In the genomic region with DNA sequence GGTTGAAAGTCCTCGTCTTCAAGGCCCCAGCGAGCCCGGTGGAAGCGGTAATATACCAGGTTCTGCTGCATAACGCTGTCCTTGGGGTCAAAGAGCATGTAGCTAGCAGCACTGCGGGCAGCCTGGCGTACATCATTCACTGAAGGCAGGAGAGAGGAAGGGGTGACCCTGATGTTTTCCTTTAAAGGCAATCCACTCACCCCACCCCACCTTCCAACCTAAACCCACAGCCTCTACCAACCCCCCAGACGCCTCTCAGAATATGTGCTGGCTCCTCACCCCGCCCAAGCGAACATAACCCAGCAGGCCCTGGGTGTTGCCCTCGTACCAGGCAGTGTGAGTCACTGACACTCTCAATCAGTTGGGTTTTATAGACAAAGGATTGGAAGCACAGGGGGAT, we compare ENCODE assay signal across 13 mouse cellular contexts. TPM values are rescaled to one million over a fixed set of nuclear protein-coding genes. Genes with fewer than 3 reads are reported as not detected.
DNase-seq lines count a peak whose midpoint lies in the region; ATAC-seq and TF ChIP-seq lines count a peak whose summit lies in the region.
"Had no signal": no experiment of that assay in that cellular context is flagged by ENCODE, and none has a peak within 500 bp of the region (broad histone marks: within the 10 kb centered on the region; RNA-seq: fewer than 3 reads in every experiment).

No protein-coding gene starts in this region.

- H3K4me2 ChIP-seq in myocyte (ENCODE audit: low read depth) = peak overlapping the region; percentile 88
- no peak overlapping the region for H3K4me2 ChIP-seq in midbrain, embryonic 13.5 days (replicated peaks)
- no peak overlapping the region for H3K4me2 ChIP-seq in forebrain, embryonic 15.5 days (replicated peaks)
- H3K4me2 ChIP-seq: forebrain, embryonic 13.5 days had no signal

- intact Hi-C loops in left cerebral cortex, adult 2 months (cut with DNase I) = no loop called here
- intact Hi-C loops in left cerebral cortex, postnatal 10 days (cut with DNase I) = no loop called here

- no peaks in the 10 kb centered on the region for H3K27me3 ChIP-seq in myocyte (ENCODE audit: control insufficient read depth, insufficient read depth, insufficient read length)
- H3K27me3 ChIP-seq in midbrain, embryonic 13.5 days = peaks cover 30% of the 10 kb centered on the region
- peaks cover 14% of the 10 kb centered on the region; the same call in 1 of the 2 replicates for H3K27me3 ChIP-seq in forebrain, embryonic 15.5 days

- peaks cover 14% of the 10 kb centered on the region for H3K36me3 ChIP-seq in myocyte (ENCODE audit: control insufficient read depth, insufficient read depth)
- H3K36me3 ChIP-seq in midbrain, embryonic 13.5 days = 0 out of 2 replicates have a peak, but pooled peaks cover 7% of the 10 kb centered on the region
- no peaks in the 10 kb centered on the region for H3K36me3 ChIP-seq in forebrain, embryonic 15.5 days

- peak; percentile 40 to 50 for DNase-seq in adrenal gland, postnatal 36 days
- DNase-seq in adrenal gland, adult 18-20 months (ENCODE audit: low spot score in 2 of 2) = no peak
- DNase-seq in left cerebral cortex, adult 2 months (ENCODE audit: extremely low spot score in 1 of 2, low spot score in 2 of 2) = no peak
- DNase-seq in left cerebral cortex, postnatal 10 days (ENCODE audit: extremely low spot score in 1 of 2, low spot score in 2 of 2) = no peak
- DNase-seq in R1 (ENCODE audit: low read depth, low spot score) = peak; percentile 89
- DNase-seq: B cell, adult 2 months; cerebellum, adult 18-20 months; lung, postnatal 10 days; right cerebral cortex, adult 18-20 months had no signal

- peaks cover 33% of the 10 kb centered on the region for H3K4me1 ChIP-seq in midbrain, embryonic 13.5 days (replicated peaks)
- peaks cover 24% of the 10 kb centered on the region for H3K4me1 ChIP-seq in forebrain, embryonic 15.5 days

- peak; percentile 25 for TF ChIP-seq POLR2A in myocyte (IDR thresholded peaks at IDR 0.05; ENCODE audit: insufficient read length, low read depth)

- peak overlapping the region; percentile 87 for H3ac ChIP-seq in myocyte (ENCODE audit: control insufficient read depth, insufficient read length)

- no peak for ATAC-seq in midbrain, embryonic 13.5 days
- ATAC-seq in forebrain, embryonic 15.5 days (replicated peaks) = no peak
- ATAC-seq: forebrain, embryonic 13.5 days had no signal

- peak overlapping the region; percentile 25; the same call in 1 of the 2 replicates for H3K27ac ChIP-seq in left cerebral cortex, adult 2 months
- H3K27ac ChIP-seq in midbrain, embryonic 13.5 days = no peak overlapping the region
- no peak overlapping the region for H3K27ac ChIP-seq in forebrain, embryonic 15.5 days (replicated peaks)
- H3K27ac ChIP-seq: forebrain, embryonic 13.5 days had no signal

- no peak for TF ChIP-seq CTCF in left cerebral cortex, adult 2 months (IDR thresholded peaks at IDR 0.05)

- H3K4me3 ChIP-seq in left cerebral cortex, adult 2 months = no peak overlapping the region
- H3K4me3 ChIP-seq in myocyte = peak overlapping the region; percentile 61
- H3K4me3 ChIP-seq in midbrain, embryonic 13.5 days (replicated peaks) = no peak overlapping the region
- H3K4me3 ChIP-seq in forebrain, embryonic 15.5 days = no peak overlapping the region
- H3K4me3 ChIP-seq: forebrain, embryonic 13.5 days had no signal

- WGBS in midbrain, embryonic 13.5 days = 87% methylated on average over 11 of the region's 11 CpGs
- 85% methylated on average over 11 of the region's 11 CpGs for WGBS in forebrain, embryonic 15.5 days

- H3K79me2 ChIP-seq in myocyte (ENCODE audit: control insufficient read depth, insufficient read depth) = peaks cover 44% of the 10 kb centered on the region

- H3K9me3 ChIP-seq in midbrain, embryonic 13.5 days = no peaks in the 10 kb centered on the region
- no peaks in the 10 kb centered on the region for H3K9me3 ChIP-seq in forebrain, embryonic 15.5 days
- H3K9me3 ChIP-seq: forebrain, embryonic 13.5 days had no signal

- H3K9ac ChIP-seq in midbrain, embryonic 13.5 days (replicated peaks) = no peak overlapping the region
- H3K9ac ChIP-seq in forebrain, embryonic 15.5 days (replicated peaks) = no peak overlapping the region
- H3K9ac ChIP-seq: forebrain, embryonic 13.5 days had no signal

TF ChIP-seq in myocyte, 11 proteins besides CTCF, POLR2A, EP300 and RAD21:
- TF ChIP-seq USF1 (IDR thresholded peaks at IDR 0.05; ENCODE audit: low read depth) (no peak), POLR2AphosphoS2 (IDR thresholded peaks at IDR 0.05; ENCODE audit: insufficient read length, low read depth) (peak; percentile 56), MYOG (IDR thresholded peaks at IDR 0.05; ENCODE audit: control insufficient read depth in 1 of 3, insufficient read depth in 1 of 3, insufficient read length in 2 of 3, low read depth in 2 of 3) (peak in 1 of 3 experiments; percentile 7), MYOD1 (IDR thresholded peaks at IDR 0.05; ENCODE audit: control insufficient read depth in 1 of 3, insufficient read length in 2 of 3, low read depth in 2 of 3) (no peak), SRF (IDR thresholded peaks at IDR 0.05; ENCODE audit: control insufficient read depth, insufficient read length, low read depth) (peak; percentile 74), MAX (IDR thresholded peaks at IDR 0.05; ENCODE audit: low read depth) (no peak), REST (IDR thresholded peaks at IDR 0.05; ENCODE audit: insufficient read depth, insufficient read length) (no peak)

RNA-seq across cellular contexts. Expression of a gene that starts 2.9 kb away (rescaled TPM):
- total RNA-seq in adrenal gland, postnatal 36 days (2021) = 10 to 100 TPM; 26.3 to 40.5 TPM
- 10 to 100 TPM; 26.3 to 33.5 TPM for total RNA-seq in adrenal gland, adult 18-20 months (2021)
- 1 to 10 TPM; 7.6 to 9.4 TPM for total RNA-seq in left cerebral cortex, adult 2 months (2021)
- 1 to 10 TPM; 6.7 to 7.1 TPM for total RNA-seq in left cerebral cortex, postnatal 10 days (2021)
- 115 TPM for polyA plus RNA-seq in myocyte (2012; fragmentation: generic; extraction: Trizol)
- 13.7 and 16.8 TPM in 2 replicates for polyA plus RNA-seq in midbrain, embryonic 13.5 days (2015; fragmentation: Nextera tagmentation; extraction: Ambion mirVana)
- 13.5 and 14.4 TPM in 2 replicates for polyA plus RNA-seq in forebrain, embryonic 15.5 days (2015; fragmentation: Nextera tagmentation; extraction: Ambion mirVana)

RNA-seq across cellular contexts. Expression of a gene that starts 3.8 kb away (rescaled TPM):
- 10 to 100 TPM; 23.7 to 27.2 TPM for total RNA-seq in adrenal gland, postnatal 36 days (2021)
- 10 to 100 TPM; 13.4 to 19.0 TPM for total RNA-seq in adrenal gland, adult 18-20 months (2021)
- 1 to 10 TPM; 3.6 to 4.8 TPM for total RNA-seq in left cerebral cortex, adult 2 months (2021)
- total RNA-seq in left cerebral cortex, postnatal 10 days (2021) = 10 to 100 TPM; 12.2 to 13.1 TPM
- 162 TPM for polyA plus RNA-seq in myocyte (2012; fragmentation: generic; extraction: Trizol)
- 16.4 and 19.9 TPM in 2 replicates for polyA plus RNA-seq in midbrain, embryonic 13.5 days (2015; fragmentation: Nextera tagmentation; extraction: Ambion mirVana)
- polyA plus RNA-seq in forebrain, embryonic 15.5 days (2015; fragmentation: Nextera tagmentation; extraction: Ambion mirVana) = 16.9 and 17.3 TPM in 2 replicates

RNA-seq across cellular contexts. Expression of a gene that starts 14.2 kb away (rescaled TPM):
- total RNA-seq in adrenal gland, postnatal 36 days (2021) = 10 to 100 TPM; 73.9 to 87.1 TPM
- 10 to 100 TPM; 55.3 to 64.5 TPM for total RNA-seq in adrenal gland, adult 18-20 months (2021)
- total RNA-seq in left cerebral cortex, adult 2 months (2021) = 10 to 100 TPM; 51.2 to 53.7 TPM
- 10 to 100 TPM; 46.3 to 49.9 TPM for total RNA-seq in left cerebral cortex, postnatal 10 days (2021)
- polyA plus RNA-seq in myocyte (2012; fragmentation: generic; extraction: Trizol) = 161 TPM
- 69.2 and 70.5 TPM in 2 replicates for polyA plus RNA-seq in midbrain, embryonic 13.5 days (2015; fragmentation: Nextera tagmentation; extraction: Ambion mirVana)
- polyA plus RNA-seq in forebrain, embryonic 15.5 days (2015; fragmentation: Nextera tagmentation; extraction: Ambion mirVana) = 51.4 and 55.4 TPM in 2 replicates

RNA-seq across cellular contexts. Expression of a gene that starts 29.9 kb away (rescaled TPM):
- total RNA-seq in adrenal gland, postnatal 36 days (2021) = 10 to 100 TPM; 53.8 to 58.2 TPM
- 10 to 100 TPM; 45.6 to 50.0 TPM for total RNA-seq in adrenal gland, adult 18-20 months (2021)
- total RNA-seq in left cerebral cortex, adult 2 months (2021) = 10 to 100 TPM; 48.4 to 64.1 TPM
- 10 to 100 TPM; 71.4 to 77.1 TPM for total RNA-seq in left cerebral cortex, postnatal 10 days (2021)
- 47.6 TPM for polyA plus RNA-seq in myocyte (2012; fragmentation: generic; extraction: Trizol)
- polyA plus RNA-seq in midbrain, embryonic 13.5 days (2015; fragmentation: Nextera tagmentation; extraction: Ambion mirVana) = 99.3 and 101 TPM in 2 replicates
- polyA plus RNA-seq in forebrain, embryonic 15.5 days (2015; fragmentation: Nextera tagmentation; extraction: Ambion mirVana) = 103 and 112 TPM in 2 replicates

RNA-seq across cellular contexts. Expression of a gene that starts 30.0 kb away (rescaled TPM):
- total RNA-seq in adrenal gland, postnatal 36 days (2021) = 1 to 10 TPM in 1 of 2 experiments, under 1 TPM in 1; 0.63 to 1.2 TPM
- under 1 TPM; 0.67 to 0.96 TPM for total RNA-seq in adrenal gland, adult 18-20 months (2021)
- total RNA-seq in left cerebral cortex, adult 2 months (2021) = 1 to 10 TPM in 1 of 2 experiments, under 1 TPM in 1; 0.61 to 1.4 TPM
- total RNA-seq in left cerebral cortex, postnatal 10 days (2021) = 1 to 10 TPM; 1.6 to 1.9 TPM
- polyA plus RNA-seq in myocyte (2012; fragmentation: generic; extraction: Trizol) = 0.20 TPM
- polyA plus RNA-seq in midbrain, embryonic 13.5 days (2015; fragmentation: Nextera tagmentation; extraction: Ambion mirVana) = 0.85 and 1.2 TPM in 2 replicates
- 0.67 and 0.69 TPM in 2 replicates for polyA plus RNA-seq in forebrain, embryonic 15.5 days (2015; fragmentation: Nextera tagmentation; extraction: Ambion mirVana)

Comparison
In these comparisons a context has a peak if more than half of its experiments do, and no peak if none do; other contexts are left out.
1. DNase-seq: peak in adrenal gland, postnatal 36 days (2 of 2) and R1 (single experiment); none in adrenal gland, adult 18-20 months (0 of 2), left cerebral cortex, adult 2 months (0 of 2) and left cerebral cortex, postnatal 10 days (0 of 2).